Mouse (Mus musculus): ENCODE measurements around the gene Clca3a1.

GRCm38 (mm10) chr3:144692052-144692451 is 68.7 kb downstream of the Clca3a1 start:
- TF ChIP-seq POLR2A (IDR thresholded peaks at IDR 0.05; ENCODE audit: extremely low read depth, insufficient read depth, low read length) (no peak), CTCF (IDR thresholded peaks at IDR 0.05; ENCODE audit: extremely low read depth, insufficient read depth, low read length) (no peak)
